Mouse (Mus musculus): ENCODE data around the gene Lancl2.

The Lancl2 gene

GRCm38 (mm10) chr6:57768948-57769525 is 66.7 kb downstream of the Lancl2 start:
- no peak for DNase-seq

GRCm38 (mm10) chr6:57770467-57771190 is 68.3 kb downstream of the Lancl2 start:
- DNase-seq = no peak

- no peak for DNase-seq
Measured at GRCm38 (mm10) chr6:57773792-57774191, 71.5 kb downstream of the Lancl2 start.

GRCm38 (mm10) chr6:57780359-57780758 is 78.0 kb downstream of the Lancl2 start:
- DNase-seq = no peak

GRCm38 (mm10) chr6:57782658-57783057 is 80.3 kb downstream of the Lancl2 start:
- no peak for DNase-seq

GRCm38 (mm10) chr6:57784251-57784650 is 81.9 kb downstream of the Lancl2 start:
- no peak for DNase-seq

GRCm38 (mm10) chr6:57787376-57787775 is 85.0 kb downstream of the Lancl2 start:
- DNase-seq = no peak
